Mouse (Mus musculus) bone marrow, adult 2 months (tissue): ENCODE results near the gene Tppp2.

ENCODE experiments used
- CTCF ChIP-seq: fragments of 200-500 bp; IDR thresholded peaks from 2 replicates; pipeline ENCODE4 v1.5.1; 2011; ENCODE audit warnings: low read length, control low read depth; ENCODE audit not compliant: control insufficient read depth, insufficient read depth
- POLR2A ChIP-seq: fragments of 200-500 bp; IDR thresholded peaks from 2 replicates; pipeline ENCODE4 v1.6.1; 2011; ENCODE audit warnings: low read depth, mild to moderate bottlenecking, control low read depth, low read length, borderline replicate concordance; ENCODE audit not compliant: control insufficient read depth

- TF ChIP-seq POLR2A (no peak), CTCF (no peak)
These were observed 22.8 kb downstream of the Tppp2 start for GRCm38 (mm10) chr14:51940944-51941560.
